Mouse (Mus musculus) B cell, adult 2 months (primary cell): Measurements from ENCODE around the gene Pik3c2a.

Experiments
- DNase-seq, 2 experiments: peaks; one replicate each; pipeline ENCODE4 v3.0.0; 2022

The Pik3c2a gene

DNA sequence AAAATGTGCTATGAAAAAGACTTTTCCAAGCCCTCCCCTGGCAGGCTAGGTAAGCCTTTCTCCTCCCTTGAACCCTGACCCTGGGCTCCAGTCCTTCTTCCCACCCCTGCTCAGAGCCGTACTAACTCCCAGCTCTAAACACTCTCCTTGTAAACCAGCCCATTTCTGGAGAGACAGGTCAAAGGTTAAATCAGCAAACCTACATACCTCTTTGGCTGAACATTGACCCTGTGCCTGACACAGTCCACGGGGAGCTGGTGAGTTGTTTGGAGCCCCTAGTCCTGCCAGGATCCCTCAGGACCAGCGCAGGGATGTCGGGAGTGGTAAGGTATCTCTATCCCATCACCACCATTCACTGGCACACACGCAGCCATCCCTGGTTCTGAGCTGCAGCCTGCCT, 150.9 kb downstream of the Pik3c2a start:
- no peak for DNase-seq

DNA sequence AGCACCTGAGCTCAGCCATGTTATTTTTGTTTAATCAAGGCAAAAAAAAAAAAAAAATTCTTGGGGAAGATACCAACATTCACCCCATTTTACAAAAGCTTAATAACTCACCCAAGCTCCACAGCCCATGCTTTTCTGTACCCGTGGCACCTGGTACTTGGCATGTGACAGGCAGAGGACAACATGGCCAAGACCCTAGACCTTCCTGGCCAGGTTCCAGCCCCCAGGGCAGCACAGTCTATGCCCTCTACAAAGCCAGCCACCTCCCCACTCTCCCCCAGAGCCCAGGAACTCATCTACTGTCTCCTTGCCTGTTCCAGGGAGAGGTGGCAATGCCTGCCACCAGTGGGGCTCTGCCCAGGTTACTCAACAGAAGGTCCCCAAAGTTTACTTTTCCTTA, 152.7 kb downstream of the Pik3c2a start:
- DNase-seq: no peak

DNA sequence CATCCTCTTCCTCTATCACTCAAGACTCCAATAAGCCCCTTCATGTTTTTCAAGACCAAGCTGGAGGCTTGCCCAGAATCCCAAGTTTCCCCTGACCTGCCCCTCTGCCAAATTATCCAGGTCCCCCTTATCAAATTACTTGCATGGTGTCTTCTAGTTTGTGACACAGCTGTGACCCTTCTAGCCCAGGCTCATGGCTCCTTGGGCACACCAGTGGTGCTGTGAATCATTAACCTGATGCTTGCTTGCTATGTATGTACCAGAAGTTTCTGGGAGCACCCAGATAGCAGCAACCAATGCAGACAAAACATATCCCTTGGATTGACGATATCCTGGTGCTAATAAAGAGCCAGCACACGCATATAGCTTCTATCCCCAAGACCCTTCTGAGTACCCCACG, 154.3 kb downstream of the Pik3c2a start:
- DNase-seq: no peak

DNA sequence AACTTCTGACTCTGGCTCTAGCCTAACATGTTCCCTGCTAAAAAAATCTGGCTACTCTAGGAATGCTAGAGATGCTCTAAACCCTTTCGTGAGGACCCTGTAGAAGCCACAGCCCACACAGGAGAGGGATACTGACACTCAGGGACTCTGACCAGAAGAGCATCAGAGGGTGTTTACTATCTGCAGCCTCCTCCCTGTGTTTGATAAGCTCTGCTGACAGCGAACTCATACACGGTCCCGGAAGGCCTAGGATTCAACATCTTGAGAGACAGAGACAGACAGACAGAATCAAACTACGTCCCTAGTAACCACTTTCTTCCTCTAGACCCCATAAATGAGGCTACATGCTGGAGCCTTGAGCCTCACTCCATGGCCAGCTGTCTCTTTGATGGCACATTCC, 155.3 kb downstream of the Pik3c2a start:
- no peak for DNase-seq
